Mouse (Mus musculus) activated CD4-positive, CD25-positive, alpha-beta regulatory T cell, adult 4 months (primary cell): ENCODE data around the gene Meis1. TPM values are rescaled to one million over a fixed set of nuclear protein-coding genes. Genes with fewer than 3 reads are reported as not detected.

Experiments
- ATAC-seq: one replicate; pipeline ENCODE4 v1.8.0; 2017
- polyA plus RNA-seq, 2 experiments: library from polyadenylated mRNA; unstranded; fragments of 100-300 nt; shearing (Covaris generic); gene quantifications; one replicate each; pipeline ENCODE4 v1.2.1; 2017

Gene Meis1
- polyA plus RNA-seq, 2 experiments from 2014 or later = 0.33 TPM; not detected in 1

GRCm38 (mm10) chr11:18875911-18876885, 142.6 kb downstream of the Meis1 start:
- no peak for ATAC-seq

DNA sequence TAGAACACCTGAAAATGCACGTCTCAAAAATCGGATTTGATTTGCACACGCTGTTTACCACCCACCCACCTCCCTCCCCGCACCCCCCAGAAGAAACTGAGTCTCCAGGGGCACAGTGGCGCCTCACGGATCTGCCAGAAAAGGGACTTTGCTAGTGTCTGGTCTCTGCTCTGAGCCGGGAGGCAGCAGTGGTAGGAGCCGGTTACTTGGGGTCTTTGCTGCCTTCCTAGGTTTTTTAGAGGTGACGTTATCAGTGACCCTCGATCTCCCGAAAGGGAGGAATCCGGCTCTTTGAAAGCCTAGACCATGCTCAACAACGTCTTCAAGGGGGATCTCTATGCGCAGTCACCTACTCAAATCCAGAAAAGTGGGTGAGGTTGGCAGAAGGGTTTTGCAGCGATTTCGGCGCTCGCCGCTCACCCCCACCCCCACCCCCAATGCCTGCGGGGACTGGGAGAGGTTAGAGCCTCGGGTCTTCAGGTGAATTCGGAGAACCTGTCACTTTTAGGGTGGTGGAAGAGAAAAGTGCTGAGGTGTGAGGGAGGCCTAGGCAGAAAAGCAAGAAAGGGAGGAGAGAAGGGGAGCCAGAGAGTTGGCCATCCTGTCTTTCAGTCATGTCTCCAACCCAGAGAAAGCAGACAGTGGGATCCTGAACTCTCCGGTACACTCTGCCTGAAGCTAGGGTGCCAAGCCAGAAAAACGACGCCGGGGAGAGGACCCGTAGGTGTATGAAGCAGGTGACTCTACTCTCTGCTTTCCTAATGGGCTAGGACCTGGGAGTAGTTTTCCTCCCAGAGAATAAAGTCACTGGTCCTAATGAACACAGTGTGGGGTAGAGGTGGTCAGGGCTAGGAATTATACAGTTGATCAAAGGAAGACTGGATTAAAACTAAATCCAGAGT, 143.5 kb downstream of the Meis1 start:
- ATAC-seq = no peak

DNA sequence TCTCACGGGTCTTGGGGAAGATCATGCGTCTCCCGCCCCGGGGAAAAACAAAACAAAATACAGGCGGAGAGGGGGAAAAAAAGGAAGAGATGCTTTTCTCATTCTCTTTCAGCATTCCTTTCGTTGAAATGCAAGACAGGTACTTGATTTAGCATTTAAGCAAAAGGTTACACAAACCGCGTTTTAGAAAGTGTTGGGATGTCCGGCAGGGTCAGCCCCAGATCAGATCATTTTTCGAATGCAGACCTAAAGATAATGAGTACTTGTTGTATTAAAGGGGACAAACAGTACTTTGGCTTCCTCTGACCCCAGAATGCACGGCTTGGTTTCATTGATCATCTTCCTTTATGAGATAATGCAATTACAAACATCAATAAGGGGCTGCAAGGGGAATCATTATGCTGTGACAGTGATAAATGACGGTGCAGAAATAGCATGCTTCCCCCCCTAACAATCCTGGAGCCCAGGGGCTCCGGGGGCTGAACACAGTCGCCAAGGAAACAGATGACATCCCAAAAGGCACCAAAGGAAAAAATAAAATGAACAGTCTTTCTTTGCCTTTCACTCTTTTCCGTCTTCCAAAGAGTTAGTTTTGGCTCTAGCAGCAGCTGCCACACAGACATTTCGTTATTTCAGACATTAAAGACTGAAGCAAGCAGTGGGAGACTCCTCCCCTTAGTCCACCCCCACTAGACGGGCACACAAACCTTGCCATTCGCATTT, 144.3 kb downstream of the Meis1 start:
- ATAC-seq = no peak

- ATAC-seq = no peak
These were observed 145.1 kb downstream of the Meis1 start for GRCm38 (mm10) chr11:18873451-18874277.

DNA sequence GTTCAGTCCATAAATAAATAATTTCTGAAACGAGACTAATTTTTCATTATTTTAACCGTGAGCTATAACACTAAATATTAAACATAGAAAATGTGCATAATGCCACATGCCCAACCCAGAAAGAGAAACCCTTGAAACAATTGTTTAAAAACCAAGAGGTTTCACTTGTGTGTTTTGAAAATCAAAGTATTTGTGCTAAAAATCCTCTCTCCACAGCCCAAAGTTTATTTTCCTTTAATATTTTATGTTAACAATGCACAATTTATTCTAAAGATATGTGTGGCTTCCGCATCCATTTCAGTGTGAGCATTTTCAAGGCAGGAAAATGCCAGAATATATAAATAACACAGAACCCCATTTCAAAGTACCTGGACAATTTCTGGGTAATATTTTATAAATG, 146.0 kb downstream of the Meis1 start:
- ATAC-seq = no peak

GRCm38 (mm10) chr11:18872118-18872751, 146.6 kb downstream of the Meis1 start:
- ATAC-seq = no peak

GRCm38 (mm10) chr11:18871170-18872081, 147.4 kb downstream of the Meis1 start:
- no peak for ATAC-seq

- ATAC-seq = no peak
These were observed 148.5 kb downstream of the Meis1 start for GRCm38 (mm10) chr11:18870121-18870931.

- ATAC-seq = no peak
These were observed 149.3 kb downstream of the Meis1 start for GRCm38 (mm10) chr11:18869429-18869969.

- ATAC-seq = no peak
These were observed 151.1 kb downstream of the Meis1 start for GRCm38 (mm10) chr11:18867665-18868064.

- ATAC-seq = no peak
These were observed 152.5 kb downstream of the Meis1 start for GRCm38 (mm10) chr11:18866198-18866836.

GRCm38 (mm10) chr11:18850772-18851171, 168.0 kb downstream of the Meis1 start:
- no peak for ATAC-seq

DNA sequence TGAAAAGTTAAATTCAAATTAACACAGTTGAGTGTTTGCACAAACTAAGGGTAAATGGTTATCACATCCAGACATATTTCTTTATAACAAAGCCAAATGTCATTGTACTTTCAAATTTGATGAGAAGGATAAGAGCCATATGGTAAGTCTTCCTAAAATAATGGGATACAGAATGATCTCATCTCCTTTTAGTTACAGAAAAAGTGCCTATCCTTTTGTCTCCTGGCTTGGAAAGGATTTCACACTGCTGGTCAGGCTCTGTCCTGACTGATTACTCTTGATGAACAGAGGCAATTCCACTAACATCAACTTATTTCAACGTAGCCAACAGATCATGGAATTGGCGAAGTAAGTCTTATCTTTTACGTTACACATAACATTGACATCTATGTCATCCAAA, 171.1 kb downstream of the Meis1 start:
- no peak for ATAC-seq

GRCm38 (mm10) chr11:18846472-18846871, 172.3 kb downstream of the Meis1 start:
- ATAC-seq = no peak

- ATAC-seq = no peak
These were observed 172.9 kb downstream of the Meis1 start for GRCm38 (mm10) chr11:18845900-18846299.

- ATAC-seq = no peak
These were observed 173.3 kb downstream of the Meis1 start for GRCm38 (mm10) chr11:18845466-18845865.

- ATAC-seq = no peak
These were observed 188.7 kb downstream of the Meis1 start for GRCm38 (mm10) chr11:18830087-18830486.
